Mouse (Mus musculus) MN1 (cell line): ENCODE measurements around the gene Lrrc8e.
A peak's percentile ranks its signal among the peaks of the same experiment; 100 is the strongest.

Experiments
- DNase-seq: peaks from one replicate; pipeline ENCODE4 v3.0.0-alpha.2; 2016; ENCODE audit warnings: low spot score

Lrrc8e gene

DNA sequence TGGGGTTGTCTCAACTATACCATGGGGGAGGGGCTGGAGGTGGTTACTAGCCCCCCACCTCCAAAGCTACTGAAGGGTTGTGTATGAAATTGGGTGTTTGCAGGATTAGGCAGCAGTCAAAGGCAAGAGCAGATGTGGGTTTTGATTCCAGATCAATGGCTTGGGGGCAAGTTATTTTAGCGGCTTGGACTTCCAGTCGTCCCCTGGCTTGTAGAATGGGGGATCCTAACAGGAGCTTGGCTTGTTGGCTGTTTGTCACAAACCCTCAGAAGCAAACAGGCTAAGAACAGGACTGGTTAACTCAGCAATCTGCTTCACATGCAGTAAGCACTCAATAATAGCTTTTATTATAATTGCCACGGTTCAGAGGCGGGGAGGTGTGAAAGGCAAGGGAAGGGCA lies 30.7 kb downstream of the Lrrc8e start:
- no peak for DNase-seq

DNA sequence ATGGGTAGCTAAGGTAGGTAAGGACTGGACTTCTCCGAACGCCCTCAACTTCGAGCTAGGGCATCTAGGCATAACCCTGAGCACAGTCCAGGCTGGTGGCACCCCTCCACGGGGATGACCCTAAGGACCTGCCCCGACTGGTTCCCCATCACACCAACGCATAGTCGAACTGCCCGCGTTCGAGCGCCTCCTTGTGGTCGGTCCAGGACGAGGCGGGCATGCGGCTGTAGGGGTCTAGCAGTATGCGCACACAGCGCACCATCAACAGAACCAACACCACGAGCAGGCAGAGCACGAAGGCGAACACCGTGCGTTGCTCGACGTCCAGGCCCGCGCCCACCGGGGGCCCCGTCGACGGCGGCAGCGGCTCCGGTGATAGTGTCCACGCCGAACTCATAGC lies 31.6 kb downstream of the Lrrc8e start:
- peak; percentile 91 for DNase-seq

DNA sequence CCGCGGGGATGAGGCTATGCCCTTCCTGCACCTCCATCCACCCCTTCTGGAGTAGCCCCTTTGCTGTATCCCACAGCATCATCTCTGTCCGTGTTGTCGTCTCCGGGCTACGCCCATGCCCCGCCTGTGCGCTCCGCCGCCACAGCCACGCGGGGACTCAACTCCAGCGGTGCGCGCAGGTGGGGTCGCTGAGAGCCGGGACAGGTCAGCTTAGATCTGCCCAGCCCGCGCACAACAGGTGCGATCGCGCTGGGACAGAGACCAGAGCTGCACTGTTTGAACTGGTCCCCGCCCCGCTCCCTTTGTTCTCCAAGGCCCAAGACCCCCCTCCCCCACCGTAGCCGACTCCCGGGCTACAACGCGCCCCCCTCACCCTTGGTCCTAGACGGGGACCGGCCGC lies 32.1 kb downstream of the Lrrc8e start:
- DNase-seq, result peak; percentile 77

DNA sequence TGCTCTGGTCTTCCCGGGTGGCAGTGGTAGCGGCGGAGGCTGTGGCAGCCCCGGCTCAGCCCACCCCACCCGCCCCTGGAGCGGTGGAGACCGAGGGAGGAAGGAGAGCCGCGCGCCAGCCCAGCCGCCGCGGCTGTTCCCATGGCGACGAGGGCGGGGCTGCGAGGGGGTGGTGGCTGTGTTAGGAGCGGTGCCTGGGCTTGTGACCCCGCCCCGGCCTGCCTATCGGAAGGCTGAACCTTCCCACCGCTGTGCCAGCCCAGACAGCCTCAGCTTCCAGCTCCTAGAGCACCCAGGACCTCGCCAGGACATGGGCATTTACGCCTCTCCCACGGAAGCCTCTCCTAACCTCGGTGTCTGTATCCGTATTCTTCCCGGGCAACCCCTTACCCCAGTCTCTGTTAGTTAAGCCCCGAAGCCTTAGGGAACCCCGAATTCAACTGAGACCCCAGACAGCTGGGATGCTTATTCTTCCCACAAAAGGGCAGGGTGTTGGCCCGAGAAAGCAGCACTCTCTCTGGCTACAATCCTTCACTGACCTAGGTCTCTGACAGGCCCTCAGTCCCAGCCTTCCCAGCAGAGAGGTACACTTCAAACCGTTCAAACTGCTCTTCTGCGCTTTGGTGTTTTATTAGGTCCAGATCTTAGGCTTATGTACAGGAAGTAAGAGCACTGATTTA lies 32.6 kb downstream of the Lrrc8e start, which contains the start of gene Ctxn1:
Gene Ctxn1 (minus strand): TSS at position 150 of the 680 bp plus-strand sequence.
- DNase-seq, result peak; percentile 99

DNA sequence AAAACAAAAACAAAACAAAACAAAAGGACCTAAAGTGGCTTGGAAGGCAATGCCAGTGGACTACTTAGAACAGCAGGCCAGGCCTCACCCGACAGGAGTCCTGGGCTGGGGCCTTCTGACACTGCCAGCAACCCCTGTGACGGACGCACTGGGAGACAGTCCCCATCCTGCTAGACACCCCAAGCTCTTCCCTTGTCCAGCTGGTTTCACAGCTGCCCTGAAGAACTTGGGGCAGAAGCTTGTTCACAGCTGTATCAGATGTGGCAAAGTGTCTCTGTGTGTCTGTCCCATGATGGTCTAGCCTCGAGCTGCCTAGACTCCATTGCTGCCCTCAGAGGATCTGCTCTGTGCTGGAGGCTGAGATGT lies 33.2 kb downstream of the Lrrc8e start:
- no peak for DNase-seq

GRCm38 (mm10) chr8:4263105-4263791 lies 36.6 kb downstream of the Lrrc8e start:
- peak; percentile 51 for DNase-seq

DNA sequence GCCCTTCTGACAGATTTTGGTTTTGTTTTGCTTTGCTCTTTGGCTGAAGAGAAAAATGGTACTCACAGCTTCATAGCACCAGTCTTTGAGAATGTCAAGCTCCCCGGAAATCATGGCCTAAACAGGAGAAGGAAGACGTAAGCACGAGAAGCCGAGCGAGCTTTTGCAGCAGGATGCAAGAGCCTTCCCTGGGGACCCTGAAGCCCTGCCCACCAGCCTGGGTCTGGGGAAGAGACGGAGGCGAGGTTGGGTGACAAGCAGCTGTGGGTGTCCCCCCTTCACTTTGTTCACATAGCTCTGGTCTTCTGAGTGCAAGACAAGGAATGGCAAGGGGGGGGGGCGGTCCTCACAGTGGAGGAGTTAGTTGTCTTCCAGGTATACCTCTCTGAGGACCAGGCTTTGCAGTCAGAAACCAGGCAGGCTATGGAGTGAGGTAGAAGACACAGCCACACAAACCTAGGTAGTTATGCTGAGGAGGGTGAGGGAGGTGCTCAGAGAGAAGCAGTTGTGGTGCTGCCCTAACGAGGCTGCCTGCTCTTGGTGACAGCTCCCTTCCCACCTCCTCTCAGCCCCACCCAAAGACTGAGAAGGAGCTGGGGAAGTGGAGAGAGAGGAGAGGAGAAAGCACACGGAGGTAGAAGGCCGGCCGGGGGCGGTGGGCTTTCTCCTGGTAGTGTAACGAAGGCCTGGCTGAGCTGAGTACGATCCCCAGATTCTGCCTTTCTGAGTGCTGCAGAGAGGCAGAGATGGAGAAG lies 38.7 kb downstream of the Lrrc8e start:
- no peak for DNase-seq

DNA sequence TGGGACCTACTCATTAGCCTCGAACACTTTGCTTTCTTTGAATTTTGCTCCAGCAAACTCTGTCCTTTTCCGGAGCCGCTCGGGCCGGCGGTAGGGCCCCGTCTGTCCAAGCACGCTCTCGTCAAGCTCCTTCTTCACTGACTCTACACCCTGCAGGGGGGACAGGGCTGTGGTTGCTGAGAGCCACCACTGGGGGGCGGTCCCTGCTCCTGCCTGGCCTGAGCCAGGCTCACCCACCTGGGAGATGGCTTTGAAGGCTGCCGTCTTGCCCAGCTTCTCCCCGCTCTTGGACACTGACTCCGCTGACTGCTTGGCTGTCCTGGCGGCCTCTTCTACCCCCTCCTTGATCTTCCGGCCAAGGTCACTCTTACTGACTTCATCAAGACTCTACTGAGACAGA lies 41.0 kb downstream of the Lrrc8e start:
- no peak for DNase-seq

GRCm38 (mm10) chr8:4269609-4270008 lies 43.0 kb downstream of the Lrrc8e start:
- no peak for DNase-seq

GRCm38 (mm10) chr8:4275275-4276110 lies 48.9 kb downstream of the Lrrc8e start, which contains the start of gene Timm44:
TSS of gene Timm44 (minus strand) at chr8:4275913.
- peak; percentile 99 for DNase-seq

- no peak for DNase-seq
Observed at GRCm38 (mm10) chr8:4276111-4276465, 49.5 kb downstream of the Lrrc8e start.
